Mouse (Mus musculus) splenic B cell, adult 2 months (primary cell): ENCODE measurements at regions not wholly inside any gene's neighbourhood (a gene's known extent, or its start where the extent isn't known, plus 50 kb on each side); places are given as distances from the start of the nearest gene placed in this dataset.

ENCODE experiments used
- DNase-seq: peaks from one replicate; pipeline ENCODE4 v3.0.0-alpha.2; 2011; ENCODE audit warnings: low read depth, low spot score
- H3K27me3 ChIP-seq: 2 replicates; pipeline ENCODE4 v1.6.1; 2012; ENCODE audit warnings: mild to moderate bottlenecking, low read length, moderate library complexity, mixed read lengths; ENCODE audit not compliant: control insufficient read depth, poor library complexity, insufficient read depth, severe bottlenecking
- H3K36me3 ChIP-seq: 2 replicates; pipeline ENCODE4 v1.6.1; 2012; ENCODE audit warnings: mild to moderate bottlenecking, low read length, moderate library complexity, mixed read lengths; ENCODE audit not compliant: control insufficient read depth, poor library complexity, insufficient read depth, severe bottlenecking

DNA sequence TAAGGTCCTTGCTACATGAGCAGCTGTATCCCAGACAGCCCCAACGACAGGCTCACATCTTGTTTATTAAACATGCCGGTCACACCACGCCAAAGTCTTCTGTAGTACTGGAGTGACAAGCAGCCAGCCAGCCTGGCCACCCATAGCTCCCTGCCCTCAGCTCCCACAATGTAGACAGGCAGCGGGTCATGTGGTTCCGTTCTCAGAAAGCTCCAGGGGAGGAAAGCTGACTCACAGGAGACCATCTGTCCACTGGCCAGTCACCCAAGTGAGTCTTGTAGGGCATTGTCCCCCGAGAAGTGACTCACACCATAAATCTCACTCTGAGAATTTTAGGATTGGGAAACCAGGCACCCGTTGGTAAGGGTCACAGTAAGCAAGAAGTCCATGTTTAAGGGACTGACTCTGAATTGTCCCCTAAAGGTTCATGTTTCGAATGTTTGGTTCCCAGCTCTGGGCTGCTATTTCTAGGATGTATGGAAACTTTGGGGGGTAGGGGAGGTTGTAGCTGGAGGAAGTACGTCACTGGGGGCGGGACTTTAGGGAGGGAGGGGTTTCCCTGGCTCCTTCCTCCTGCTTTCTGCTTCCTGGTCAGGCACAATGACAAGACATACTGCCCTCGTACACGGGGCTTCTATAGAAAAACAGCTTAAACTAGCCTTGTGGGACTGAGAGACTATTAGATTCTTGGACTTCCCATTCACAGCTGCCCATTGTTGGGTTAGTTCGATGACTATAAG, 203.0 kb upstream of the Tbx3 start:
- no peak for DNase-seq
- H3K27me3 ChIP-seq, result no peaks in the 10 kb centered on the region

DNA sequence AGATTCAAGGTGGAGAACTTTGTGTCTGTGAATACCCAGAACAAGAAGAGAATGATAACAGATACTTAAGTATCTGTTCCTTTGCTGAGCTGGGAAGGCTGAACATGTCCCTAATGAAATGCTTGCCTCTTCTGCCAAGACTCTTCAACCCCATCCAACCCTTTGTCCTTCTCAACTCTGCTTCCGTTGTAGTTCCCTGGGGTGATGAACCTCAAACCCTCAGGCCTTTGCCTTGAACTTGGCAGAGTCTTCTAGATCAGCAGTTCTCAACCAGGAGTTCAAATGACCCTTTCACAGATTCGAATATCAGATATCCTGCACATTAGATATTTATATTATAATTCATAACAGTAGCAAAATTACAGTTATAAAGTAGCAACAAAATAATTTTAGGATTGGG, 192.5 kb upstream of the Tbx3 start:
- H3K27me3 ChIP-seq, result no peaks in the 10 kb centered on the region
- H3K36me3 ChIP-seq, result no peaks in the 10 kb centered on the region
- no peak for DNase-seq

More for the DNA sequence above, 203.0 kb upstream of the Tbx3 start:
- H3K36me3 ChIP-seq, result no peaks in the 10 kb centered on the region

DNA sequence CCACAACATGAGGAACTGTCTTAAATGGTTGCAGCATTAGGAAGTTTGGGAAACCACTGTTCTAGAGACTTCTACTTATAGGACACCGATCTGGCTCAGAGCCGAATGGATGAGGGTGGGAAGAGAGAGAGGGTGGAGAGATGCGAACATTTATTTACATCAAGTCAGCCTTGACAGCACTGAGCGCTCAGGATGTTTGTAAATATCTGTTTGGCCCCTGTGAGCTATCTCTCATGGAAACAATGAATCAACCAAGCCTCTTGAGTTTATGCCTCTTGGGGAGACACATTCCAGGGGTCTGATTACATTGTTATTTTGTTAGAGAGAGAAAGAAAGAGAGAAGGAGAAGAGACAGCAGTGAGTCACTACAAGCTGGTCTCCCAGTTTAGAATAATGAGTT, 192.1 kb upstream of the Tbx3 start:
- Histone ChIP-seq H3K36me3 (no peaks in the 10 kb centered on the region), H3K27me3 (no peaks in the 10 kb centered on the region)
- DNase-seq, result no peak

DNA sequence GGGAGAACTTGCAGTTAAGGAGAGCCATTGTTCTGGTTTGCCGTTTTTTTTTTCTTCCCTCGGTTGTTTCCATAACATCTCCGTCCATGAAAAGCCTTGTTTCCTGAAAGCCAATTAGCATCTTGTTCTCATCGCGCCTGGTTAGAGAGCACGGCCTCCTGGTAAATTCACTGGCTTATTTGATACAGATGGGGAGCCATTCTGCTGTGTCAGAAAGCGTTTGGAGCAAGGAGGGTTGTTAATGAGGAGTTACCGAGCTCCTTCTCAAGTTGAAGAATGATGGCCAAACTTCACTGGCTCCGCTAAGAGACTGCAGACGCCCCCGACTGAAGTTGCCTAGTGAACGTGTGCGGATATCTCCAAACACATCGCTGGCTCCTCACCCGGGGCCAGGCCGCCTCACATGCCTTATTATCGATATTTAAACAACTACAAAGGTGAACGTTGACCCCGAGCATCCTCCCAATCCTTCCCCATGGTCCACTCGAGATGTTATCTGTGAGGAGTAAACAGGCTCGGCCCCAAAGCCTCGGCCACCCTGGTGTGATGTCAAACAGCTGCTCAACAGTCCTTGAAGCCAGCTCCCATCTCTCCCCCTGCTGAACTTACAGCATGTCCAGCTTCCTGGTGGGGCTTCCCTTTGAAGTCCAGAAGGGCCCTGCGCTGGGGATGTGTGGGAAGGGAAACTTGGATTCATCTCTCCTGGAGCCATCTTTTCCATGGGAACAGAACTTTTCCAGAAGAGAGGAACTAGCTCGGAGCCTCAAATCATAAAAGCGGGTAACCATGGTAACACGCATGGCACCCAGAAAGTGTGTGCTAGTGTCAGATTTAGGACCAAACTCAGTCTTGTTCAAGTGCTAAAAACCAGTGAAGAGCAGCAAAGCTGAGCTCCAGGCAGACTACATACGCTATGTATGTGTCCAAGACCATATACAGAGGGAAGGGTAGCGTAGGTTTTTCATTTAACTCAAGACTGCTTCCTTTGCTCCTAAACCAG, 190.0 kb upstream of the Tbx3 start:
- no peaks in the 10 kb centered on the region for H3K27me3 ChIP-seq
- DNase-seq, result no peak
- H3K36me3 ChIP-seq, result no peaks in the 10 kb centered on the region

DNA sequence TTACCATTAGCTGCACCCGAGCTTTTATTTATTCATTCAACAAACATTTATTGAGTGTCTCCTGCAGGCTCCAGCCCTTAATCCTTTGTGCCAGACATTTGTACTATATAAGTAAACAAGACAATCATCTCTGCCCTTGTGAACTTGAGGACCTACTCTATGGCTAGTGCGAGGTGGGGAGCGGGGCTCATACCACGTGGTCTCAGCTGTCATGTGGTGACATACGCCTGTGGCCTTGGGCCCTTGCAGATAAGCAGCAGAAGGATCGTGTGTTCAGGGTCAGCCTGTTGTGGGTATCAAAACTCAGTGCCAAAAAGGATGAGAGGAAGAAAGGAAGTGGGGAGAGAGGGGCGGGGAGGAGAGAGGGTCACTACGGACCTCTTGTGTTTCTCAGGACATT, 186.8 kb upstream of the Tbx3 start:
- no peaks in the 10 kb centered on the region for H3K27me3 ChIP-seq
- H3K36me3 ChIP-seq, result no peaks in the 10 kb centered on the region
- no peak for DNase-seq

DNA sequence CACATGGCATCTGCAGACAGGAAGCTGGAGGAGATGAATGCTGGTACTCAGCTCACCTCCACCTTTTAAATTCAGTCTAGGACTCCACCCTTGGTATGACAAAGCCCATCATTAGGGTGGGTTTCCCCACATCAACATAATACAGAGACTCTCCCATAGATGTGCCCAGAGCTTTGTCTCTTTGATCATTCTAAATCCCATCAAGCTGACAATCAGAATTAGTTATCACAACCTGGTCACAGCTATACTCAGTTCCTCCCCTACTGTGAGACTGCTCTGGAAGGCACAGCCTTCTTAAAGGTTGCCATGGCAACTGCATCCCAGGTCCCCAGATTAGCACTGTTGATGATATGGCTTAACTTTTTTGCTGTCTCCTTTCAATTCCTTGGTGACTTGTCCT, 184.3 kb upstream of the Tbx3 start:
- Histone ChIP-seq H3K36me3 (no peaks in the 10 kb centered on the region), H3K27me3 (no peaks in the 10 kb centered on the region)
- no peak for DNase-seq

DNA sequence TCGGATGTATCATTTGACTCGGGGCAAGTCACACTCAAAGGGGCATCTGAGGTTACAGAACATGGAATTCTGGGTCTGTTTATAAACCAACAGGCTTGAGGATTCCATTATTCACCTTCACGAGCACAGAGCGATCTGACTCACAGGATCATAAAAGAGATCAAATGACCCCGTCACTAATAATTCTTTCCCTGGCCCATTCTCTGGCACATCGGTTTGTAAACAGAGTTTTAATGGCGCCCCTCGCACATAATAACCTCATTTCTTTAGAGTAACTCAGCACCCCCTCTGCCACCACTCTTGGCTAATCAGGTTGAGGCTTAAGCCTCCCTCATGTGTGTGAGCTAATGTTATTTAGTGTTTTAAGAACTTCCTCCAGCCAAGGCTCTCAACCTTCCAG, 183.3 kb upstream of the Tbx3 start:
- no peaks in the 10 kb centered on the region for H3K36me3 ChIP-seq
- DNase-seq, result no peak
- H3K27me3 ChIP-seq, result no peaks in the 10 kb centered on the region

DNA sequence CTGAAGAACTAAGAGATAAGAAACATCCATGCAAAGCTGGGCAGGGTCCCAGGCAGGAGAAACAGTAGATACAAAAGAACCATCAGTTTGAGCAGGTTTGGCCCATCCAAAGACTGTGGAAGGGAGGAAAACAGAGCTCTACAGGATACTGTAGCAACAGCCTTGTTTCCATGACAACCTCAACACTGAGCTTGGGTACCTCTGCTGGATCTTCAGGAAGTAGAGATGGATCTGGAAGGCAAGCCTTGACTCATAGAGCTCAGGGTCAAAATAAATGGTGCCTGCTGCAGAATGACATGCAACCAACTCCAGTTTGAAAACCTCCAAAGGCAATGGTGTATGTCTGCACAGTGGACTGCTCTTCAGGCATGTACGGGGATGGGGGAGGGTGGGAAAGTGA, 173.0 kb upstream of the Tbx3 start:
- Histone ChIP-seq H3K36me3 (no peaks in the 10 kb centered on the region), H3K27me3 (no peaks in the 10 kb centered on the region)
- no peak for DNase-seq

DNA sequence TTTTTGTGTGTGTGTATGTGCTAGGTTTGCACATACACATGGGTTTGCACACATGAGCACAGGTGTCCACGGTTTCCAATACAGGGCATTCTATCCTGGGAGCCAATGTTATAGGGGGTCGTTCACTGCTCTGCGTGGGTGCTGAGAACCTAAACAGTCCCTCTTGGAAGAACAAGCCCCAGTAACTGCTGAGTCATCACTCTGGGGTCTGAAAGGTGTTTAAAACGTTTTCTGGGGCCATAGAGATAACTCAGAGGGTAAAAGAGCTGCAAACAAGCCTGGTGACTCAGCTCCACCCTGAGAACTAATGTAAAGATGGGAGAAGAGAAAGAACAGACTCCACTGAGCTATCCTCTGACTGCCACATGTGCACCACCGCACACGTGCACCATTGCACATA, 172.0 kb upstream of the Tbx3 start:
- Histone ChIP-seq H3K36me3 (no peaks in the 10 kb centered on the region), H3K27me3 (no peaks in the 10 kb centered on the region)
- DNase-seq, result no peak

DNA sequence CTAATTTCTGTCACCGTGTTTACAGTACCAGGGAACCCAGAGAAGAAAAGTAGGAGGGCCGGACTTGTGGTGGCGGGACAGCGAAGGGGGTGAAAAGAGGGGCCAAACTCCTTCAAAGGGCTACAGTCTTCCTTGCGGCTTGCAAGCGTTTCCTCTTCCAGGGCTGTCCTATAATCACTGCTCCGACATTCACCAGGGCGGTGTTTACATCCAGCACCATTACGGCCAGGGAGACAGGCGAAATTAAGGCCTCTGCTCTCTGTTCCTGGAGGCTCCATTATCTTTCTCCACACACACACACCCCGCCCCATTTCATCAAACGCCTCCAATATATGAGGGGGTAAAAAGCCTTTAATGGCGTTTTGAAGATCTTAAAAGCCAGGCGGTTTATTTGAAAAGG, 162.8 kb upstream of the Tbx3 start:
- H3K27me3 ChIP-seq, result no peaks in the 10 kb centered on the region
- no peak for DNase-seq
- H3K36me3 ChIP-seq, result no peaks in the 10 kb centered on the region

DNA sequence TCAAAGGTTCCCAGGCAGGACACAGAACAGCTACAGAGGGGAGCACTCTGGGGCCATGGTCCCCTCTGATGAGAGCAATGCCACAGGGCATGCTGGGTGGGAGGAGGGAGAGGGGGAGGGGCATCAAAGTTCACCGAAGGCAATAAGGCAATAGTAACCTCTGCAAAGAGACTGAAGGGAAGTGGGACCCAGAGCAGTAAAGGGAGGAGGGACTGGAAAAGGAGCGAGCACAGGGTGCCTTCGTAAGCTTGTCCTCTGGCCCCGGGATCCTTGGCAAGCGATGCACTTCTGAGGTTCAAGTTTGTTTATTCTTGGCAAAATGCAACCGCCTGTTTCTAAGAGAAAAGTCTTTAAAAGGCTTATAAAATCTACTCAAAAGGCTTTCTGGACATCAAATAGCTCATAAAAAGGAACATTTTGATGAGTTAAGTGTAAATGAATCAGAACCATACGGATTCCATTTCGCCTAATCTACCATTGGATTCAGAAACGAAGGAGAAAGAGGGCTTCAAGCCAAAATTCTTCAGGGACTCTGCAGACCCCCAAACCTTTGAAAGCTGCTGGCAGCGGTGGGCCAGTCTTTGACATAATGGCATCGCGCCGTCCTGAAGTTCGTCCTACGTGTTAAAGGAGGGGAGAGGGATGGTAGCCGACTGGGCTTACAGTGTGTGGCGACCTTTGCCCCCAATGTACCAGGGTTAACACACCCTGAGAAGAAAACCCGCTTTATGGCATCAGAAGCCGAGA, 151.8 kb upstream of the Tbx3 start:
- no peak for DNase-seq
- Histone ChIP-seq H3K27me3 (no peaks in the 10 kb centered on the region), H3K36me3 (no peaks in the 10 kb centered on the region)

DNA sequence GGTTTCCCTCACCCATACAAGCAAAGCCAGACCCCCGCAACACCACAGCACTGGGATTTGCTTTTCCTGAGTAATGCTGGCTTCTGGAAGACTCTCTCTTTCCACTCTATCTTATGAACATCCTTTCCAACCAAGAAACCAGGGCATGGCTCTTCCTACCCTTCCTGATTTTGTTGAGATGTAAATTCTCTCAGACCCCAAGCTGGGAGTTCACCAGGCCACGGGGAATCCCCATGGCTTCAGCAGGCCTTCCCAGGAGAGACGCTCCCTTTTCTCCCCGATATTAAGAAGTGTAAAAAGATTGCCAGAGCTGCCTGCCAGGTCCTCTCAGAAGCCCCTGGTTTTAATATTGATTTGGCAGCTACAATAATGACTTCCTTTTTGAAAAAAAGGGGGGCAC, 146.3 kb upstream of the Tbx3 start:
- no peak for DNase-seq
- Histone ChIP-seq H3K27me3 (no peaks in the 10 kb centered on the region), H3K36me3 (no peaks in the 10 kb centered on the region)

DNA sequence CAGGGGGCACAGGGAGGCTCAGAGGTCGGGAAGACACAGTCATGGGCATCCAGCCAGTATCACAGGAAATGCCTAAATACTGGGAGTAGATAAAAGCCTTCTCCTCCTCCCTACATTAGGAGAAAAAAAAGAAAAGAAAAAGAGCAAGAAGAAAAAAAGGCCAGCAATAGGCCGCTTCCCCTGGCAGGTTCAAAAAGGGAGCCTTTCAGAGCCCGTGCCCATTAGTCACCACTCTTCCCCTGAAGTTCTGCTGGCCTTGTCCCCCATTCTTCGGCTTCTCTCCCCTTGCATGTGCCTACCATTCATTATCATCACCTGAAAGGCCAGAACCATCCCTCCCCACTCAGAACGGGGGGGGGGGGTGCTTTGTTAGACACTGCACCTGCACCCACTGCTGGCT, 144.5 kb upstream of the Tbx3 start:
- H3K27me3 ChIP-seq, result no peaks in the 10 kb centered on the region
- no peak for DNase-seq
- H3K36me3 ChIP-seq, result no peaks in the 10 kb centered on the region

DNA sequence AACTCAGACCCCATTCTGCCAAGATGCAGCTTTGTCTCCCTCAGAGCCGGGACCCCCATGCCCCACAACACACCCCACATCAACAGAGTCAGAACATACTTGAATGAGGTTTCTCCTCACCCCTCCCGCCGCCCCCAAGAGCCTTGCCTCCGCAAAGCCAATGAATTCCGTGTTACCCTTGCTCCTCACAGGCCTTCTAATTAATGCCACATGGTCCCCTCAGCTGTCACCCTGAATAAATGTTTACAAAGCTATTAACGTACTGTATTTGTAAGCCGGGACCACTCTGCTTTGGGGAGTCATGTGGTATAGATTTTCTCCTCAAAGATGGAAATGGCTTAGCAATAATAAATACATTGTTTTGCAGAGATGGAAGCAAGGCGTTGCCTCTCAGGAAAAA, 140.5 kb upstream of the Tbx3 start:
- Histone ChIP-seq H3K27me3 (no peaks in the 10 kb centered on the region), H3K36me3 (no peaks in the 10 kb centered on the region)
- DNase-seq, result no peak

DNA sequence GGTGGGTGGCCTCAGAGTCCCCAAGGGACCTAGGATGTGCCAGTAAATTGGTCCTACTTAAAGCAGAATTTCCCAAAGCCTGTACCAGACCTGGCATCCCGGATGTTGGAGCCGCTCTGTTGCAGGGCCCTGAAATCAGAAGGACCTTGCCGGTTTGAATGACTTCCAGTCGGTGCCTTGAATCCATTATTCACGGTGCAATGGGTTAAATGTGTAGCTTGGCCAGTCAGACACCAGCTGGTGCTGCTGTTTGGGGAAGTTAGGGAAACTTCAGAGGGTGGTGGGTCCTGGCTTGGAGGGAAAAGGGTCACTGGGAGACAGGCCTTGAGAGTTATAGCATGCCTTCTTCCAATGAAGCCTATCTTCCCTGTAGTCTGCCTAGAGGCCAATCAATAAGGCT, 135.5 kb upstream of the Tbx3 start:
- Histone ChIP-seq H3K27me3 (no peaks in the 10 kb centered on the region), H3K36me3 (no peaks in the 10 kb centered on the region)
- DNase-seq, result no peak
